Mouse (Mus musculus): ENCODE measurements around the gene Cyp24a1. TPM values are rescaled to one million over a fixed set of nuclear protein-coding genes. Genes with fewer than 3 reads are reported as not detected.

Cyp24a1 gene
- not detected in 2 replicates for total RNA-seq (2021)
- long read RNA-seq, result 0 reads

GRCm38 (mm10) chr2:170497091-170497566 is at the start of gene Cyp24a1:
Gene Cyp24a1, minus strand, starts transcription at chr2:170497145.
- peak; percentile 84 for DNase-seq

GRCm38 (mm10) chr2:170545745-170546144 is 48.8 kb upstream of the Cyp24a1 start:
- no peak for DNase-seq

GRCm38 (mm10) chr2:170544950-170545349 is 48.0 kb upstream of the Cyp24a1 start:
- DNase-seq, result no peak

GRCm38 (mm10) chr2:170544159-170544558 is 47.2 kb upstream of the Cyp24a1 start:
- DNase-seq, result no peak

GRCm38 (mm10) chr2:170543625-170544024 is 46.7 kb upstream of the Cyp24a1 start:
- no peak for DNase-seq

GRCm38 (mm10) chr2:170539211-170539610 is 42.3 kb upstream of the Cyp24a1 start:
- no peak for DNase-seq

- no peak for DNase-seq
Measured at GRCm38 (mm10) chr2:170535841-170536240, 38.9 kb upstream of the Cyp24a1 start.

- no peak for DNase-seq
Measured at GRCm38 (mm10) chr2:170534803-170535174, 37.8 kb upstream of the Cyp24a1 start.

- DNase-seq, result no peak
Measured at GRCm38 (mm10) chr2:170534116-170534802, 37.3 kb upstream of the Cyp24a1 start.

GRCm38 (mm10) chr2:170530256-170530655 is 33.3 kb upstream of the Cyp24a1 start:
- no peak for DNase-seq

- DNase-seq, result no peak
Measured at GRCm38 (mm10) chr2:170529766-170530165, 32.8 kb upstream of the Cyp24a1 start.

GRCm38 (mm10) chr2:170528061-170528460 is 31.1 kb upstream of the Cyp24a1 start:
- DNase-seq, result no peak

- DNase-seq, result no peak
Measured at GRCm38 (mm10) chr2:170526513-170526912, 29.6 kb upstream of the Cyp24a1 start.

- DNase-seq, result peak; percentile 30
Measured at GRCm38 (mm10) chr2:170520321-170520971, 23.5 kb upstream of the Cyp24a1 start.

- DNase-seq, result no peak
Measured at GRCm38 (mm10) chr2:170513756-170514155, 16.8 kb upstream of the Cyp24a1 start.

GRCm38 (mm10) chr2:170511073-170511891 is 14.3 kb upstream of the Cyp24a1 start:
- DNase-seq, result peak; percentile 93

GRCm38 (mm10) chr2:170508821-170509220 is 11.9 kb upstream of the Cyp24a1 start:
- peak; percentile 91 for DNase-seq

GRCm38 (mm10) chr2:170507734-170508133 is 10.8 kb upstream of the Cyp24a1 start:
- DNase-seq, result peak; percentile 77

GRCm38 (mm10) chr2:170503983-170504382 is 7.0 kb upstream of the Cyp24a1 start:
- no peak for DNase-seq

- peak; percentile 20 for DNase-seq
Measured at GRCm38 (mm10) chr2:170503343-170503742, 6.4 kb upstream of the Cyp24a1 start.

- no peak for DNase-seq
Measured at GRCm38 (mm10) chr2:170498011-170498410, 1.1 kb upstream of the Cyp24a1 start.

- DNase-seq, result peak; percentile 20
Measured at GRCm38 (mm10) chr2:170496154-170496930, 603 bp downstream of the Cyp24a1 start, which contains the start of gene Pfdn4. Gene Pfdn4, plus strand, starts transcription at chr2:170496428.

All from adrenal gland, postnatal 25 days (tissue).